Mouse (Mus musculus) activated CD4-positive, CD25-positive, alpha-beta regulatory T cell, adult 4 months (primary cell): ENCODE data around the gene Actl7a. TPM values are rescaled to one million over a fixed set of nuclear protein-coding genes. Genes with fewer than 3 reads are reported as not detected.

ENCODE experiments used
- ATAC-seq: one replicate; pipeline ENCODE4 v1.8.0; 2017
- polyA plus RNA-seq, 2 experiments: library from polyadenylated mRNA; unstranded; fragments of 100-300 nt; shearing (Covaris generic); gene quantifications; one replicate each; pipeline ENCODE4 v1.2.1; 2017

Actl7a gene
- not detected for polyA plus RNA-seq

- ATAC-seq, result no peak
These were observed at the start of gene Actl7a for GRCm38 (mm10) chr4:56743363-56744195. Gene Actl7a, plus strand, starts transcription at chr4:56743413.

DNA sequence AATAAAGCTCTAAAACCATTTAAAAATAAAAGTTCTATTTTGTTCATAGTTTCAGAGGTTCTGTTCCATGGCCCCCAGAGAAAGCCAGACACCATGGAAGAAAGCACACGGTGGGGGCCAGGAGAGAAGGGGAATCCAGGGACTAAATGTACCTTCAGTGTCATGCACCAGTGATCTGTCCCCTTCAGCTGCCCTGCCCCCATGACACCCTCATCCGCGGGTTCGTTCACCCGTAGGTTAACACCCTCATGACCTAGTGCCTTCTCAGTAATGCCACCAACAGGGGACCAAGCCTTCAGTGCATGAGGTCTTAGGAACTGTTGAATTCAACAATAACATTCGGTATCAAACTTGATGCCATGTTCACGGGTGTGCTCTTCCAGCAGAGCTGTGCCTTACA lies 46.8 kb upstream of the Actl7a start:
- ATAC-seq, result no peak

- no peak for ATAC-seq
These were observed 44.5 kb upstream of the Actl7a start for GRCm38 (mm10) chr4:56698671-56699070.

GRCm38 (mm10) chr4:56702234-56702633 lies 41.0 kb upstream of the Actl7a start:
- ATAC-seq, result no peak

DNA sequence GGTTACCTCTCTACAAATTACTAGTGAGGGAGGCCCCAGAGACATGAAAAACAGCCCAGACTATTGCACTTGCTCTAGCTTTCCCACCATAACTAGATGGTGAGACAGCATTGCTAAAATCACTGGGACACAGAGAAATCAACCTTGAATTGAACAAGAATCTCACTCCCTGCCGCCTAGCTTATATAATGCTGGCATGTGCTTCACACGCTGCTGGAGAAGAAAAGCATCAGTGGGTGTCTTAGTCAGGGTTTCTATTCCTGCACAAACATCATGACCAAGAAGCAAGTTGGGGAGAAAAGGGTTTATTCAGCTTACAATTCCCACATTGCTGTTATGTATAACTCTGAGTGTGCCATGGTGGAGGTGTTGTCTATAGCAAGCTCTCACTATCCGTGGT lies 30.1 kb upstream of the Actl7a start:
- ATAC-seq, result no peak

- ATAC-seq, result no peak
These were observed 26.4 kb upstream of the Actl7a start for GRCm38 (mm10) chr4:56716801-56717200.

DNA sequence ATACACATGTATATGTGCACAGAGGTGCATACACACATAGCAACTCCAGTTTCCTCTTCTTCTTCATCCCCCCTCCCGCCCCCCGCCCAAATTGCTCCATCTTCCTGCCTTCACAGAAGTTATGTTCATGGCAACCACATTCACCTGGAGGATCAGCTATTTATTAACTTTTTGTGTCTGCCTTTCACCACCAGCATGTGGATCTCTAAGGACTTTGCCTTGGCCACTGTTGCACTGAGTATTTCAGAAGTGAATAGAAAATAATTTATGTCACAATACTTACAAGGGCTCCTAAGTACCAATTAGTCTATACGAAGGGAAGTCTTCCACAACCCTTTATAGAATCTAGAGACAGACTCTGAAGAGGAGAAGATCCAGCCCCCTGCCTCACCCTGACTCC lies 25.3 kb upstream of the Actl7a start:
- no peak for ATAC-seq

DNA sequence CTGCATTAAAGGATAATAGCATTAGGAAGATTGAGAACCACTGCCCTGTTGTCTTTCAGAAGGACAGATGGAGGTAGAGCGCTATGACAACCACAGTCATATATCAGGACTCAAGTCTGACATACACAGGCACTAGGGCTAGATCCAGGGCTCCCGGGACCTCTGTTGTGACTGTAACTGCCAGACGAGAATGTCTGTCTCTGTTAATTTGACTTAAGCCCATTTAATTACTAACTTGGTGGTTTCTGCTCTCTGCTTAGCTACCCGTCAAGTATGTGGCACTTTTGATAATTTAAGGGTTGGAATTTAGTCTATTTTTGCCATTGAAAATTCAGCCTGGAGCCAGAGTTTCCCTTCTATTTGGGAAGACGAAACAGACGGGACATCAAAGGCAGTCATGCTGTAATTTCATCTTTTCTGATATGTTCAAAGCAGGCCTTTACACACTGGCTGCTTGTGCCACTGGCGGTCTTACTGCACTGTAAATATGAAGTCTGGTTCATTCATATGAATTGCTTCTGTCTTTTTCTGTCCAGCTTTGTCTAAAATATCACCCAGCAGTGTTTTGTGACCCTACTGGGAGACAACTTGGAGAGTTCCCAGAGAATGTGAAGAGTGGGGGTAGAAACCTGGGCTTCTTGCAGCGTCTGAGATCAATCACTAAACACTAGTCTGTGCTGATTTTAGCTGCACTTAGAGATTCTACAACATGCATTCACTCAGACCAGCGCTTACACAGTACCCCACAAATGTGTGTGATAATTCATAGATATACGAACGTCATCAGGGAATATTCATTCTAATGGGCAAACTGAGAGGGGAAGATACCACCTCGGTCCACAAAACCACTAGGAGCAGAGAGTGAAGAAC lies 24.4 kb upstream of the Actl7a start:
- no peak for ATAC-seq

DNA sequence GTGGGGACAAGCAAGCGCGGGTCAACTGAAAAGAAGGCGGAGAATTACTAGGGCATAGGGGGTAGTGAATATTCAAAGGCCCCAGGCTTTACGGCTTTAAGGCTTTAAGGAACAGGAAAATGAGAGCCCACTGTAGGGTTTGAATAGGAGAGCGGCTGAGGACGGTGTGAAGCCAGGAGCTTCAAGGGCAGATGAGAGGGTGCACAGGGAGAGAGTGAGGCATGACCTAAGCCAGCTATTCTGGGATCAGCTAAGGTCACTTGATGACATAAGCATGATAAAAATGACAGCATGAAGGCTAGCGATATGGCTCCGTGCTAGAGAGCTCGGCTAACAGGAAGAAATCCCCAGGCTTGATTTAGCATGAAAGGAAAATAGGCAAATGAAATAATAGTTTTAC lies 23.8 kb upstream of the Actl7a start:
- ATAC-seq, result no peak

DNA sequence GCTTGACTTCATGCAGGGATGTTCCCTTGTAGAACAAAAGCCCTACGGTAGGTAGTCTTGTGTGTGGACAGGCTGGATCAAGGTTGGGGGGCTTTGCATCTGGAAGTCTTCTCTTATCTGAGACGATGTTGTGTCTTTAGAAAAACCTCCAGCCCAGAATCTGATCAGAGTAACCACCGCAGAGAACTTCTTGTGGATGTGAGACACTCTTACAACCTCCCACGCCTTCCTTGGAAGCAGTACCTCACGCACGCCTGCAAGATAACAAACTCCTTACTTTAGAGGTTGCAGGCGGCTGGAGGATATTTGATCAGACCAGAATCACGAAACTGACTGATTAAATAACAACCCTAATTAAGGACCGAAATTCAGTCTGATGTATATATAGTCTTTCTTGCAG lies 22.8 kb upstream of the Actl7a start:
- no peak for ATAC-seq

DNA sequence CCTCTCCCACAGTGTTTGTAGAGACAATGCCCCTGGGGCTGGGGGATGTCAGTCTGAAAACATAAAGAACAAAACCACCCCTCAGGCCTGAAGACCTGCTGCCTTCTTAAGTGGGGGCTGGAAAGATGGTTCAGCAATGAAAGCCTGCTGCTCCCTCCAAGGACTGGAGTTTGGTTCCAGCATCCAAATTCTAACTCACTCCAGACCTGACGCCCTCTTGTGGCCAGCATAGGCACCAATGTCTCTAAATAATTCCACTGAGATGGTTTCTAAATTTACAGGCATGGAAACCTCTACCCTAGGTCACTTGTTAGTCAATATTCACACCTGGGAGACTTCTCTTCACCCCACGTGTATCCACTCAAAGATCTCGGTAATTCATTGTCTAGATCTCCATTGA lies 21.7 kb upstream of the Actl7a start:
- no peak for ATAC-seq

GRCm38 (mm10) chr4:56722346-56722745 lies 20.9 kb upstream of the Actl7a start:
- no peak for ATAC-seq

GRCm38 (mm10) chr4:56723237-56723636 lies 20.0 kb upstream of the Actl7a start:
- ATAC-seq, result no peak

GRCm38 (mm10) chr4:56725839-56726238 lies 17.4 kb upstream of the Actl7a start:
- no peak for ATAC-seq

DNA sequence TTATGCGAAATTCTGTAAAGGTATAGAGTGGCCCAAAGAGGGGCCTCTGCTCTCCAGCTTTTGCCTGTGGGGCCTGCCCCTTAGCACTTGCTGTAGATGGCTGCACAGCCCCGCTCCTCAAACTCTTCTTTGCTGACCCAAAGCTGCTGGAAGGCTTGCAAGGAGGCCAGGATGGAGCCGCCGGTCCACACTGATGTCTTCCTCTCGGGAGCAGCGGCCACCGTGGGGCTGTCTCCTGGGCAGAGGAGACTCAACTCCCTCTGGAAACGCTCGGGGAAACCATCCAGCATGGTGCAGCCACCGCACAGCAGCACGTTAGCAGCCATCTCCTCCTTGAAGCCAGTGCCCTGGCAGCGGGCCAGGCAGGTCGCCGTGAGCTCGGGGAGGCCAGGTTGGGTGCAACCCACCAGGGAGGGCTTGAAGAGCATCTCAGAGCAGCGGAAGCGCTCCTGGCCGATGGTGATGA lies 3.2 kb upstream of the Actl7a start, which contains the start of gene Gm26657:
Gene Gm26657, plus strand, starts transcription at position 51 of the 466 bp plus-strand sequence.
- no peak for ATAC-seq

- ATAC-seq, result no peak
These were observed 2.6 kb upstream of the Actl7a start for GRCm38 (mm10) chr4:56740611-56741010.

DNA sequence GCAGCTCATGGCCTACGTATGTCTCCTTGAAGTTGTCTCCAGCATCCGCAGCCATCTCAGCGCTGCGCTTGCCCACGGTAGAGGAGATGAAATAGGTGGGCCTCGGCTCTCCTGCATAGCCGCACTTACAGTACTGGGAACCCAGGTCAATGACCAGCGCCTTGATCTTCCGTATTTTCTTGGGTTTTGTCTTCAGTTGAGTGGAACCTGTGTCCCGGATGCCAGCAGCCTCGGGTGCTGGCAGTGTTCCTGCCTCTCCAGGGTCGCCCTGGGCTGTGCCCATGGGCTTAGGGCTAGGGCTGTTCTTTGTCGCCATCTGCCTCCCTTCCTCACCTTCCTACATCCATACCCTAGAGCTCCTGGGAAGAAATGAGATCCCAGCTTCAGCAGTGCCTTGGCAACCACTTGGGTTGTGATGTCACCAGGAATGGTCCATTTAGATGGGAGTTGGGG lies 2.1 kb upstream of the Actl7a start, which contains the start of gene Actl7b:
Gene Actl7b, minus strand, starts transcription at position 403 of the 453 bp plus-strand sequence.
- ATAC-seq, result no peak

DNA sequence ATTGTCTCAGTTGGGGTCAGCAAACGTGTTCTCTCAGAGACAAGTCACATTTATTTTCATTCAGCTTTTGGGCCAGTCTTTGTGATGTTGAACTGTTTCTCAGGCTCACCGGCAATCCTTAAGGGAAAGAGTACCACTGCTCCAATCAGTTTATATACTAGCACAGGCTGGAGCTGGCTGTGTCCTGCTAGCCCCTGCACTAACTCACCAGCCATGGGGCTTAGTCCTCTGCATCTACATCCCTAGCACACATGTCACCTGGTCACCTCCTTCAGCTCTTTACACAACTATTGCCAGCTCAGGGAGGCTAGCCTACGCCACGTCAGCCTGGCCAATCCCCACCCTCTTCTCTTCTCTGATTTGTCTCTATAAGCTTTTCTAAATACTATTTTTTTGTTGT lies 515 bp upstream of the Actl7a start:
- no peak for ATAC-seq

DNA sequence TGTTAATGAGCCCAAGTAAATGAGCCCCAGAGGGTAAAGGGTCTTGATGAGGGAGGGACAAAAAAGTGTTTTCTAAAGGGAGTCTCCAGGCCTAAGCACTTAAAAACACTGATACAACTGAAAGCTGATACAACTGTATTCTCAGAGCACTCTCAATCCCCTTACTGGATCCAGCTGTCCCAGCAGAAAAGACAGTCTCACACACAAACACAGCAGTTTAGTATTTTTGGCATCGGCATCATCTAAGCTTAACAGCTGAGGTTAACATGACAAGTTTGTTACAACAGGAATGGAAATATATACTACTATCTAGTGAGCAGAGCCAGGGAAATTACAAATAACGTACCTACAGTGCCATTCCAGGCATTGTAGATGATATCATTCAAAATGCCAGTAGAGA lies 3.1 kb downstream of the Actl7a start:
- no peak for ATAC-seq

DNA sequence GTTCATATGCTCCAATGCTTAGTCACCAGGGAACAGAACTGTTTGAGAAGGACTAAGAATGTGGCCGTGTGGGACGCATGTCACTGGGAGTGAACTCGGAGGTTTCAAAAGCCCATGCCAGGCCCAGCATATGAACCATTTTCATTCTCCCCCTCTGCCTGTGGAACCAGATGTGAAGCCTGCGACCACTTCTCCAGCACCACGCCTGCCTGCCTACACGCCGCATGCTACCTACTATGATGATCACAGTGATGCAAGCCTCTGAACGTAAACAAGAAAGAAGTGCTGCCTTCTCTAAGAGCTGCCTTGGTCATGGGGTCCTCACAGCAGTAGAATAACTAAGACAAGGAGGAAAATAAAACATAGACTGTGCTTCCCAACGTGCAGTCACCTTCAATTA lies 4.2 kb downstream of the Actl7a start:
- no peak for ATAC-seq

DNA sequence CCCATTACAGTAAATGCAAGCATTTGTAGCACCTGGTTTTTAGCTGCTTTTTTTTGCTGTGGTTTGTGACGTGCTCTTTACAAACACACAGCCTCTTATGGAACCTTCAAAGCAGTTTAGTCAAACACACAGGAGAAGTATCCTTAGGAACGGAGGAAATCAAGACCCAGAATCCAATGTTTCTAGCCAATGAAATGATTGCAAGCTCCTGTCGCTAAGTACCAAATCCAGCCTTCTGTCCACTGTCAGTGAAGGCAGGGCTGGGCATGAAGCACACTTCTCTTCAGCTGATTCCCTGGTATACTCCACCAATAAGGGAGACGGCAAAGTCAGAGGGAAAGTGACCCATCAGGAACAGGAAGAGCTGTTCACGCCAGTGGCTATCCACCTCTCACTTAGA lies 12.8 kb downstream of the Actl7a start:
- no peak for ATAC-seq

DNA sequence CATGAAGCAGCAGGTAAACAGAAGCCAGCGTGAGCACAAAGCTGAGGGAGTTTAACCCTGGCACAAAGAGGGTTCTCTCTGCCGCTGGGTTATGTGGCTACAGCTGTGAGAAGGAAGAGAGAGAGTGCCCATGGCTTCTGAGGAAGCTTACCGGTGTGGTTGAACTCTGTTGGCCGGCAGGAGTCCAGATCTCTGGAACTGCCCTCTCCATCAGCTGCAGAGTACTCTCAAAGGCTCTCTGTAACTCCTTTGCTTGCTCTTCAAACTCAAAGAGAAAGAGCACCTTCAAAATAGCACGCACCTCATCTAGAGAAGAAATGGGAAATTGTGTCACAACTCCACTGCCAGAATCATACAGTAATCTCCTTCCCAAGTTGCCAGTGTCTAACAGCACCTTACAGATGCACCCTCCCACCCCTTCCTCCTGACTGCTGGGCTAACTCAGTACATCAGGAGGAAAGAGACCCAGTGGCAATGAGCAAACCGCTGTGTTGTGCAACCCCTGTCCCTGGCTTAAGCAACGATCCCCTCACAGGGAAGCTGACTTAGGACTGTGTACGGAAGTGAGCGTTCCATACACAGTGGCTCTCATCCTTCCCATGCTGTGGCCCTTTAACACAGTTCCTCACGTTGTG lies 13.9 kb downstream of the Actl7a start:
- ATAC-seq, result no peak

GRCm38 (mm10) chr4:56757693-56758092 lies 14.5 kb downstream of the Actl7a start:
- ATAC-seq, result no peak
